ENCODE assay signal across 30 mouse cellular contexts in the genomic region with DNA sequence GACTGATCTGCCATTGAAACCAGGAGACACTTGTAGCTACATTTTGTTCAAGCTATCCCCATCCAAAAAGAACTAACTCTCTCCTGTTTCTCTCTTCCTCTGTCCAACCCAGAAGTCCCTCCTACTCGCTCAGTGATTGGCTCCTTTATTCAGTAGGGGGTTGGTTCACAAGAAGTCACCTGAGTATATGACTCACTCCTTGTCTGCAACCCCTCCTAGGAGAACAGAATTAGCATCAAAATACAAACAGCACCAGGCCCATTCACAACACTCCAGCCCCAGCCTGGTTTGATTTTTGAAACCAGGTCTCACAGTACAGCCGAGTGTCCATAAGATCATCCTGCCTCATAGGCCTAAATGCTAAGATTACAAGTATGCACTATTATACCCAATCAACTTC.
DNase-seq lines count a peak whose midpoint lies in the region; ATAC-seq and TF ChIP-seq lines count a peak whose summit lies in the region.
"Had no signal": no experiment of that assay in that cellular context is flagged by ENCODE, and none has a peak within 500 bp of the region (broad histone marks: within the 10 kb centered on the region; RNA-seq: fewer than 3 reads in every experiment).

No protein-coding gene starts in this region.

- intact Hi-C loops in heart, postnatal 36 days (cut with DNase I), result loop anchor here (10.0 kb wide), 1 partner anchor 211 kb away; a partner anchor contains a TSS
- intact Hi-C loops in gastrocnemius, postnatal 36 days (cut with DNase I), result loop anchor here (10.0 kb wide), 1 partner anchor 371 kb away; no protein-coding TSS in a partner anchor

- H3K4me2 ChIP-seq in myocyte (ENCODE audit: low read depth), result peak overlapping the region; percentile 4
- H3K4me2 ChIP-seq in hindbrain, postnatal 0 days (ENCODE audit: low read depth, low read length), result no peak overlapping the region
- H3K4me2 ChIP-seq: embryonic facial prominence, embryonic 15.5 days; forebrain, embryonic 13.5 days; heart, embryonic 12.5 days; hindbrain, embryonic 14.5 days; kidney, embryonic 15.5 days; liver, embryonic 15.5 days; lung, embryonic 14.5 days; midbrain, embryonic 11.5 days; stomach, embryonic 15.5 days had no signal

- H3K27ac ChIP-seq in hindbrain, postnatal 0 days, result no peak overlapping the region
- H3K27ac ChIP-seq: embryonic facial prominence, embryonic 10.5 days; embryonic facial prominence, embryonic 15.5 days; forebrain, embryonic 13.5 days; heart, adult 2 months; hindbrain, embryonic 14.5 days; kidney, embryonic 15.5 days; liver, embryonic 15.5 days; stomach, embryonic 15.5 days had no signal

- no peaks in the 10 kb centered on the region for H3K27me3 ChIP-seq in myocyte (ENCODE audit: control insufficient read depth, insufficient read depth, insufficient read length)
- H3K27me3 ChIP-seq in hindbrain, postnatal 0 days (ENCODE audit: insufficient read depth, low read length), result no peaks in the 10 kb centered on the region
- H3K27me3 ChIP-seq: embryonic facial prominence, embryonic 15.5 days; forebrain, embryonic 13.5 days; heart, embryonic 12.5 days; kidney, embryonic 15.5 days; liver, embryonic 15.5 days; stomach, embryonic 15.5 days had no signal

- no peaks in the 10 kb centered on the region for H3K9me3 ChIP-seq in hindbrain, postnatal 0 days (ENCODE audit: low read length)
- H3K9me3 ChIP-seq: embryonic facial prominence, embryonic 10.5 days; embryonic facial prominence, embryonic 15.5 days; forebrain, embryonic 13.5 days; heart, embryonic 12.5 days; kidney, embryonic 15.5 days; liver, embryonic 15.5 days; stomach, embryonic 15.5 days had no signal

- TF ChIP-seq POLR2A in myocyte (IDR thresholded peaks at IDR 0.05; ENCODE audit: insufficient read length, low read depth), result no peak

- H3K9ac ChIP-seq in hindbrain, postnatal 0 days (replicated peaks; ENCODE audit: low read length), result no peak overlapping the region
- H3K9ac ChIP-seq: embryonic facial prominence, embryonic 15.5 days; forebrain, embryonic 13.5 days; heart, embryonic 12.5 days; hindbrain, embryonic 14.5 days; kidney, embryonic 15.5 days; liver, embryonic 15.5 days; lung, embryonic 14.5 days; stomach, embryonic 15.5 days had no signal

- no peak for ATAC-seq in hindbrain, postnatal 0 days
- ATAC-seq: forebrain, embryonic 13.5 days; inflammation-experienced regulatory T-cells, adult 6 months had no signal

- no peak for TF ChIP-seq CTCF in hindbrain, postnatal 0 days (IDR thresholded peaks at IDR 0.05; ENCODE audit: low read depth)

- no peak overlapping the region for H3ac ChIP-seq in myocyte (ENCODE audit: control insufficient read depth, insufficient read length)

- no peaks in the 10 kb centered on the region for H3K79me2 ChIP-seq in myocyte (ENCODE audit: control insufficient read depth, insufficient read depth)

- 80% methylated on average over 2 of the region's 2 CpGs for WGBS in hindbrain, postnatal 0 days

- H3K4me3 ChIP-seq in myocyte, result no peak overlapping the region
- no peak overlapping the region for H3K4me3 ChIP-seq in hindbrain, postnatal 0 days (ENCODE audit: low read length)
- H3K4me3 ChIP-seq: embryonic facial prominence, embryonic 10.5 days; embryonic facial prominence, embryonic 15.5 days; forebrain, embryonic 13.5 days; heart, adult 2 months; heart, embryonic 12.5 days; kidney, embryonic 15.5 days; liver, embryonic 15.5 days; stomach, embryonic 15.5 days had no signal

- H3K4me1 ChIP-seq in hindbrain, postnatal 0 days (ENCODE audit: insufficient read depth, low read length), result no peaks in the 10 kb centered on the region

- DNase-seq in heart, adult 11 months, result peak; percentile 79
- DNase-seq in heart, postnatal 36 days, result no peak
- DNase-seq in ES-CJ7 (ENCODE audit: low read depth, low spot score), result peak; percentile 88
- peak; percentile 52 for DNase-seq in WW6 (ENCODE audit: low read depth, low spot score)
- no peak for DNase-seq in ovary, postnatal 36 days (ENCODE audit: low spot score)
- no peak for DNase-seq in hindbrain, postnatal 0 days (ENCODE audit: low spot score)
- no peak for DNase-seq in gastrocnemius, postnatal 36 days
- DNase-seq: B cell, adult 2 months; cerebellum, adult 18-20 months; cerebellum, postnatal 10 days; gastrocnemius, postnatal 25 days; heart, adult 2 months; kidney, adult 11 months; kidney, postnatal 4 days; lung, embryonic 14.5 days; lung, postnatal 14 days; retina, postnatal 1 day; right cerebral cortex, postnatal 25 days; thymus, postnatal 14 days had no signal

- no peaks in the 10 kb centered on the region for H3K36me3 ChIP-seq in myocyte (ENCODE audit: control insufficient read depth, insufficient read depth)
- no peaks in the 10 kb centered on the region for H3K36me3 ChIP-seq in hindbrain, postnatal 0 days (ENCODE audit: insufficient read depth, low read length)

TF ChIP-seq in myocyte, 11 proteins besides CTCF, POLR2A, EP300 and RAD21:
- TF ChIP-seq SRF (IDR thresholded peaks at IDR 0.05; ENCODE audit: control insufficient read depth, insufficient read length, low read depth) (no peak), TCF3 (IDR thresholded peaks at IDR 0.05; ENCODE audit: insufficient read length, low read depth) (no peak), MYOG (IDR thresholded peaks at IDR 0.05; ENCODE audit: control insufficient read depth in 1 of 3, insufficient read depth in 1 of 3, insufficient read length in 2 of 3, low read depth in 2 of 3) (no peak), REST (IDR thresholded peaks at IDR 0.05; ENCODE audit: insufficient read depth, insufficient read length) (no peak), MAX (IDR thresholded peaks at IDR 0.05; ENCODE audit: low read depth) (no peak), E2F4 (IDR thresholded peaks at IDR 0.05; ENCODE audit: insufficient read depth) (no peak), USF1 (IDR thresholded peaks at IDR 0.05; ENCODE audit: low read depth) (no peak), TCF12 (IDR thresholded peaks at IDR 0.05; ENCODE audit: insufficient read depth, poor library complexity, severe bottlenecking) (no peak), POLR2AphosphoS2 (IDR thresholded peaks at IDR 0.05; ENCODE audit: insufficient read length, low read depth) (no peak)

Comparison
In these comparisons a context has a peak if more than half of its experiments do, and no peak if none do; other contexts are left out.
1. DNase-seq: peak in heart, adult 11 months (single experiment), ES-CJ7 (single experiment) and WW6 (single experiment); none in heart, postnatal 36 days (0 of 2), ovary, postnatal 36 days (single experiment), hindbrain, postnatal 0 days (single experiment) and gastrocnemius, postnatal 36 days (0 of 2).